Mouse (Mus musculus) myocyte (in vitro differentiated cells): Measurements from ENCODE around the gene Hoxb9.

Source experiments
- E2F4 ChIP-seq: IDR thresholded peaks from one replicate; pipeline ENCODE4 v1.6.1; 2011; ENCODE audit warnings: mild to moderate bottlenecking, control low read depth, moderate library complexity; ENCODE audit not compliant: insufficient read depth
- MYOG ChIP-seq, 3 experiments: IDR thresholded peaks; one replicate each; pipeline ENCODE4 v1.6.1; 2011; ENCODE audit warnings: control low read depth in 2 of 3, low read depth in 2 of 3, mild to moderate bottlenecking in 2 of 3; ENCODE audit not compliant: insufficient read length in 2 of 3, control insufficient read depth in 1 of 3, insufficient read depth in 1 of 3
- POLR2A ChIP-seq: IDR thresholded peaks from one replicate; pipeline ENCODE4 v1.6.1; 2011; ENCODE audit warnings: low read depth, mild to moderate bottlenecking, control low read depth, moderate library complexity; ENCODE audit not compliant: insufficient read length
- POLR2AphosphoS2 ChIP-seq: IDR thresholded peaks from one replicate; pipeline ENCODE4 v1.6.1; 2011; ENCODE audit warnings: low read depth, control low read depth; ENCODE audit not compliant: insufficient read length
- REST ChIP-seq: IDR thresholded peaks from one replicate; pipeline ENCODE4 v1.6.1; 2011; ENCODE audit warnings: mild to moderate bottlenecking, control low read depth, moderate library complexity; ENCODE audit not compliant: insufficient read depth, insufficient read length
- TCF12 ChIP-seq: IDR thresholded peaks from one replicate; pipeline ENCODE4 v1.6.1; 2011; ENCODE audit warnings: mild to moderate bottlenecking, control low read depth; ENCODE audit not compliant: poor library complexity, insufficient read depth, severe bottlenecking
- USF1 ChIP-seq: IDR thresholded peaks from one replicate; pipeline ENCODE4 v1.6.1; 2011; ENCODE audit warnings: low read depth, mild to moderate bottlenecking, control low read depth, moderate library complexity

DNA sequence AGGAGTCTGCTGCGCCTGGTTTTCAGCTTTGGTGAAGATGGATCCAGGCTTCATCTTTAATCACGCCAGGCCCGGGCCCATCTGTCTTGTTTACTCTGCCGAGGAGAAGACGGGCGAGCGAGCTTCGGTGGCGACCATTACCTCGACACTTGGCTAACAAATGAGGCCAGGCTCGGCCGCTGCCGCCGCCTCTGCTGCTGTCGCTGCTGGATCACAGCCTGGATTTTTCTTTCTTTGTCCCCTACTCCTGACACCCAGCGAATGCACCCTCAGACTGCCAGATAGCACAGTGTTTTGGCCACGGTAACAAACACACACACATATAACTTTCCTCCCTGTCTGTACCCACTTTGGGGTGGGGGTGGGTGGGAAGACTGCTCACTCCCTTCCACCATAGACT lies 49.4 kb downstream of the Hoxb9 start:
- no peak for TF ChIP-seq REST
- TF ChIP-seq E2F4: no peak
- TF ChIP-seq POLR2A: no peak
- no peak for TF ChIP-seq MYOG (IDR thresholded peaks at IDR 0.05; ENCODE audit: control insufficient read depth in 1 of 3, insufficient read depth in 1 of 3, insufficient read length in 2 of 3, low read depth in 2 of 3)
- TF ChIP-seq USF1: no peak
- no peak for TF ChIP-seq TCF12
- no peak for TF ChIP-seq POLR2AphosphoS2
